Mouse (Mus musculus) brain, embryonic 18.5 days (tissue): ENCODE data around the gene Gm17651.

Experiments
- DNase-seq: peaks from one replicate; pipeline ENCODE4 v3.0.0-alpha.2; 2012; ENCODE audit warnings: low read depth, low spot score

Gm17651 gene

GRCm38 (mm10) chr3:97680631-97681320, 6.3 kb upstream of the Gm17651 start:
- no peak for DNase-seq

DNA sequence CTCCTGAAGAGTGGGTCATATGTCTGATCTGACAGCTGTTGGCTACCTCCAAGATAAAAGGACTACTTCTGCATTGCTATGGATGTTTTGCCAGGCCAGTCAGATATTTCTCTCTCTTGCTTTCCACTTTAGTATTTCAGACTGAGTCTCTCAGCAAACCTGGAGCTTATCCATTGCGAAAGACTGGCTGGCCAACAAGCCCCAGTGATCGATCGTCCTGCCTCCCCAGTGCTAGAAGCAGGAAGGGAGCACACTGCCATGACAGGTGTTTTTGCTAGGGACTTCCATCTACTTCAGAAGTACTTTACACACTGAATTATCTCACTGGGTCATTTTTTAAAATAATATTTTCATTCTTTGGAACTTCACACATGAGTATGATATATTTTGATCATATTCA, 3.9 kb upstream of the Gm17651 start:
- no peak for DNase-seq

DNA sequence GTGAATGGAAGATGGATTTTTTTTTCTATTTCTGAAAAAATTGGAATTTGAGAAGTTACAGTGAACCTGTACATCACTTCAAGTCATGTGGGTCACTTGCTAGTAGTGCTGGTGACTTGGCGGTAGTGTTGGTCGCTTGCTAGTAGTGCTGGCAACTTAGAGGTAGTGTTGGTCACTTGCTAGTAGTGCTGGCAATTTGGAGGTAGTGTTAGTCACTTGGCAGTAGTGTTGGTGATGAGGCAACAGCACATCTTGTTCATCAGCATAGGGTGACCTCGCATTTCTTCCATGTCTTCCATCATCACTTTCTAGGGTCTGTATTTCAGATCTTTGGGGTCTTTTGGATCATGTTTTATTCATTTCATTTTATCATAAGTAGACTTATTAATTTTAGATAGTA, 1.6 kb upstream of the Gm17651 start:
- DNase-seq = no peak

DNA sequence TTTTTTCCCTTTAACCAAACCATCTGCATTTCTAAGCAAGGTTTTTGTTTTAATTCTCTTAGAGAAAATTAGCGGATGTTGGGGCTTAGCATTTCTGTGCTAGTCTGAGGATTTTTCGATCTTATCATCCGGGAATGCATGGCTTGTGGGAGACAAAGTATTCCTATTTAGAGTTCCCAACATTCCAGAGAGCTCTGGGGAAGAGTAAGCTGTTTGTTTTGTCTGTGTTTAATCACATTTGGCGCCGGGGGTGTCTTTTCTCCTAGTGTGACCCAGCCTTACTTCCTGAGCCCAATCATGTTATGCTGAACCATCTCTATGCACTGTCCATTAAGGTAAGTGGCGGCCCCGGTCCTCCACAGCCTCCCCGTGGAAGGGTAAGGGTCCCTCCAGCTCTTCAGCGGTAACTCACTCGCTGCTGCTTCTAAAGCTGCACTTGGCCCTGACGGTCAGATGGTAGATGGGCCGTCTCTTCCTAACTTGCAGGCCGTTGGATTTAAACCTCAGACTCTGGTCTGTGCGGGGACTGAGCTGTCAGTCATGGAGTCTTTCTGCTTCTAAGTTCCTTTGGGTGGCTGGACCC, 7.3 kb downstream of the Gm17651 start:
- DNase-seq = no peak

DNA sequence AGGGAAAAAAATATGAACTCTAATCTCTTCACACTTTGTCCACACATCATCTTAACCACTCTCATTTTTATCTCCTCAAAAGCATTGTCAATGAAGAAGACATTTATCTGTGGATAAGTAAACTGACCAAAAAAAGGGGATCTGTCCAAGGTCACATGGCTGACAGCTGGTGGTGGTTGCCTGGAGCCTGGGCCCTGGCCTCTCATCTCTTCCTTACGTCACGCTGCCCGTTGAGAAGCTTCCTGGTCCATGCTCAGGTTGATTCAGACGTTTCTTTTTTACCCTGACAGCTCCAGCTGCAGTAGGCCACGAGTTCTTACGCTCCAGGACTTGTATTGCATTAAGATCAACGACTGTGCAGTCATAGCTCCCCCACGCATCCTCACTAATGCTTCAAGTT, 8.3 kb downstream of the Gm17651 start:
- DNase-seq = no peak

GRCm38 (mm10) chr3:97665525-97665924, 9.0 kb downstream of the Gm17651 start:
- no peak for DNase-seq

- no peak for DNase-seq
Observed at GRCm38 (mm10) chr3:97661206-97661605, 13.3 kb downstream of the Gm17651 start.

DNA sequence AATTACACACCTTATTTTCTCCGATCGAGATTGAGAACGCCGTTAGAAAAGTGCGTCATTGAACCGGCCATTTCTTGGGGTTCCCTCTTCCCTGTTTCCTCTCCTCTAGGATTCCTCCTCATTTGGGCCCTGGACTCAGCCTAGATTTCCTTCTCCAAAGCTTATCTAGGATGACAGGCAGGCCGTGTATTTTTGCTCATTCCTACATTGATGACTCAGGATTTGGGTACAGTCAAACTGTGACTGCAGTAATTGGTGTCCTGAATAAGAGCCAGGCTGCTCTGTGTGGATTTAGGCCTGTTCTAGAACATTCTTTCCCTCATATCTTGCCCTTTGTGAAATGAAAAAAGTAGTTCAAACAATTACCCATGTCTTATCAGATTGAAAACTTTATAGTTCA, 14.7 kb downstream of the Gm17651 start:
- DNase-seq = no peak

DNA sequence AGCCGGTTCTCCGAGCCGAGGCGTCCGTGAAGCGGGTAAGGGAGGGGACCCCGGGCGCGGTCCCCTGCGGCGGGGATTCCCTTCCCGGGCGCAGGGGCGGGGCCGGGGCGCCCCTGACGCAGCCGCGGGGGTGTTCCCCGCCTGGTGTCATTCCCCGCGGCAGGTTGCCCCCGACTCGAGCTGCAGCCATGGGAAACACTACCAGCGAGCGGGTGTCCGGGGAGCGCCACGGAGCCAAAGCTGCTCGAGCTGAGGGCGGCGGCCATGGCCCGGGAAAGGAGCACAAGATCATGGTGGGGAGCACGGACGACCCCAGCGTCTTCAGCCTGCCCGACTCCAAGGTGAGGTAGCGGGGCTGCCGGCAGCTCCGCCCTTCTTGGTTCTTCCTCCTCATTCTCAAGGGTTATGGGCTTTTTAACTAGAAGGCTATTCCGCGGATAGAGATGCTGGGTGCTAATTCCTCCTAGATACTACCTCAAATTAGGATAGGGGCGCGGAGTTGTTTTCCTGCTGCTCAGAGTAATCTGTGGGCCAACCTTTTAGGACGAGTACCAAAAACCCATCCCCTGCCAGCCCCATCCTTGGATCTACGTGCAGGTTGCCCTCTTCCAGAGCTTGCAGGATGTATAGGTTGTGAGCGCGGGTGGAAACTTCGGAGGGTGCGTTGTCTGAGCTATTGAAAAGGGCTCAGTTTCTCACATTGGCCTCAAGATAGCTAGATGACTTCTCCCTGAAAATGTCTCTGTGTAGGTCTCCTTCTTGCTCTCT, 15.9 kb downstream of the Gm17651 start:
- DNase-seq = no peak

GRCm38 (mm10) chr3:97657655-97658411, 16.7 kb downstream of the Gm17651 start, which contains the start of gene Prkab2:
TSS of gene Prkab2 (plus strand) at chr3:97658193.
- DNase-seq = peak; percentile 91

- no peak for DNase-seq
Observed at GRCm38 (mm10) chr3:97654901-97655300, 19.6 kb downstream of the Gm17651 start.

GRCm38 (mm10) chr3:97653781-97654180, 20.7 kb downstream of the Gm17651 start:
- DNase-seq = no peak

- DNase-seq = no peak
Observed at GRCm38 (mm10) chr3:97651604-97652003, 22.9 kb downstream of the Gm17651 start.

GRCm38 (mm10) chr3:97649469-97649868, 25.0 kb downstream of the Gm17651 start:
- DNase-seq = no peak

DNA sequence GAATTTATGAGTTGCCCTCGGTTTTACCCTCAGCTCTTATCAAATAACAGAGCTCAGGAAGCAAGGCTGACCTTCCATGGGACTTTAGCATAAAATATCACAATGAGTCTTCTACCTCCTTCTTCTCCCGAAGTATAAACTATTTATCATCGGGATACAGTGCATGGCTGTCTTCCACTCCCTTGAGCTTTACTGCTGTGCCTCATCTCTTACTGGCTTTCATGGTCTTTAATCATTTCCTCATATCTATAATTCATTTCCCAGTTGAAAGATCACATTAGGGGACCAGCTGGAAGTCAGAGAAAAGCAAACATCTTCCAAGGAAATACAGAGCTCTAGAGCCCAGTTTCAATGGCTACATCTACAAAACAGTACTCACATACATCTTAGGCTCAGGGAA, 25.5 kb downstream of the Gm17651 start:
- no peak for DNase-seq

DNA sequence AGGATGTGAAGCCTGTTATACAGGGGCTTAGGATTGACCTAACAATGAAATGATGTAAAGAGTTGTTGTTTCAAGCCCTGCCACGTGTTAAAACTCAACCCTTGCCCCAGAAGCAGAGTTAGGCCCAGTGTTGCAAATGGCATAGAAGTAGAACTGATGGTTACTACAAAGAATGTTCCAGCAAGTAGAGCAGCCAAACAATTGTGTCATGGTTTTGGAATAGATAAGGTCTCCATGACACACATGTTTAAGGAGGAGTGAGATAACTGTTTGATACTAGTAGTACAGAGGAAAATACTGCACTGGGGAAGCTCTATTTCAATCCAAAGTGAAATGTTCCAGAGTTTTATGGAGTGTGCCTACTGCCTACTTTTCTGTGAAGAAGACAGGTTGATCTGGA, 26.0 kb downstream of the Gm17651 start:
- no peak for DNase-seq

DNA sequence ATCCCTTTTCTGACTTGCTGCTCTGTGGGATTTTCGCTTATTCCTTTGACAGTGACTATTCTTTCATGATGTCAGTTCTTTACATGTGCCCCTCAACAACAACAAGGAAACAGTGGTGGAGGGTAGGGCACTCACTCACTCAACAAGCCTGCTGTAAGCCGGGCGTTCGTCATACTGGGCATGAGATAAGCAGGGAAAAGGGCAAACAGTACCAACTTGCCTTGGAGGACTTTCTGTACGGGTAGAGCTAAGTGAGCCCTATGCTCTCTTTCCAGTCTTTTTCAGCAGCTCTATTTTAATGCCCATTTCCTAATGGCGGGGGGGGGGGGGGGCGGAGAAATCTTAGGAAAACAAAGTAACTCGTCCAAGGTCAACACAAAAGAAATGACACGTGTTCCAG, 32.5 kb downstream of the Gm17651 start:
- no peak for DNase-seq

- DNase-seq = no peak
Observed at GRCm38 (mm10) chr3:97641396-97641795, 33.1 kb downstream of the Gm17651 start.

DNA sequence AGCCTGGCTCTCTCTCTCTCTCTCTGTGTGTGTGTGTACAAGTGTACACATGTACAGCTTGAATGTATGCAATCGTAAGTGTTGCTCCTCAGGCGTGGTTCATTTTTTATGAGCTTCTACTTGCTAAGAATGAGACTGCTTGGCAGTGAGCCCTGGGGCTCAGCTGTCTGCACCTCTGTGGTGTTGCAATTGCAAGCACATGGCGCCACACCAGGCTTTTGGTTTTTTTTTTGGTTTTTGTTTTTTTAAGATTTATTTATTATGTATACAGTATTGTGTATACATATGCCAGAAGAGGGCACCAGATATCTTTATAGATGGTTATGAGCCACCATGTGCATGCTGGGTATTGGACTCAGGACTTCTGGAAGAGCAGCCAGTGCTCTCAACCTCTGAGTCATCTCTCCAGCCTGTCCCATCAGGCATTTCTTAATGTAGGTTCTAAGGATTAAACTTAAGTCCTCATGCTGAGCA, 40.2 kb downstream of the Gm17651 start:
- DNase-seq = no peak

DNA sequence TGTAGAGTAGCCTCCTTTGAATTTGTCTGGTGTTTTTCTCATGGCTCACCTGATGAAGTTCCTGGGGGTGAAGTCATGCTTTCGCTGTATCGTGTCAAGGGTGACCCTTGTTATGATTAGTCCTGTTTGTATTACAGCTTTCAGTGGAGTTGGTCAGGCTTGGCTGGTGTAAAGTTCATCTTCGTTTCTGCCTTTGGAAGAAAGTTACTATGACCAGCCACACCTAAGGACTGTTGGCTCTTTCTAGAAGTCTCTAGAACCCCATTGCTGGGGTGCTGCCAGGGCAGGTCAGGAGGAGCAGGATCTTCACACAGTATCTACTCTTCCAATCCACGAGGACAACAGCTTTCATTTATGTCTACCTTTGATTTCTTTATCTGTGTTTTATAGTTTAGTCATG, 41.0 kb downstream of the Gm17651 start:
- no peak for DNase-seq

GRCm38 (mm10) chr3:97631258-97631860, 43.1 kb downstream of the Gm17651 start:
- no peak for DNase-seq

GRCm38 (mm10) chr3:97630746-97631145, 43.7 kb downstream of the Gm17651 start:
- DNase-seq = no peak
